Mouse (Mus musculus): ENCODE data around the gene Adra2b. TPM values are rescaled to one million over a fixed set of nuclear protein-coding genes. Genes with fewer than 3 reads are reported as not detected.

Adra2b gene
- polyA plus RNA-seq, 1 experiment from 2014 or later, result 2.0 TPM

- Histone ChIP-seq H3K27me3 (ENCODE audit: control insufficient read depth, insufficient read depth, low read length) (no peaks in the 10 kb centered on the region), H3K9me3 (ENCODE audit: control insufficient read depth, low read length) (no peaks in the 10 kb centered on the region), H3K4me3 (ENCODE audit: low read depth, low read length) (no peak overlapping the region), H3K9ac (ENCODE audit: low read length) (no peak overlapping the region), H3K4me1 (ENCODE audit: control insufficient read depth, insufficient read depth, low read length) (no peaks in the 10 kb centered on the region), H3K36me3 (ENCODE audit: control insufficient read depth, insufficient read depth, low read length) (no peaks in the 10 kb centered on the region), H3K4me2 (ENCODE audit: low read depth) (no peak overlapping the region), H3K27ac (ENCODE audit: low read depth, low read length) (no peak overlapping the region)
- ATAC-seq (ENCODE audit: insufficient read depth, low FRiP score, low TSS enrichment) (no peak), DNase-seq (ENCODE audit: low spot score) (no peak)
- 71% methylated on average over 2 of the region's 2 CpGs for WGBS
Observed at GRCm38 (mm10) chr2:127387521-127387920, 24.5 kb downstream of the Adra2b start.

DNA sequence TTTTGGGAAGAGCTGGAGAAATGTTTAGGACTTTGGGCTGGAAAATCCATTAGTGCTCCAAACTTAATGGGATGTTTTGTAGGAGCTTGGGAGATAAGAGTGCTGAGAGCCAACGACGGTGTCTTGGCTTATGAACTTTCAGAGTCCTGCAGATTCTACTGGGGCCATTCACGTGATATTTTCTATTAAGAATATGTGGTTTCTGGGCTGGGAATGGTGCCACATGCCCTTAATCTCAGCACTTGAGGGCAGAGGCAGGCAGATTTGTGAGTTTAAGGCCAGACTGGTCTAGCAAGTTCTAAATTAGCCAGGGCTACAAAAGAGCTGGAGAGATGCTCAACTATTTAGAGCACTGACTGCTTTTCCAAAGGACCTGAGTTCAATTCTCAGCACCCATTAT, 27.3 kb downstream of the Adra2b start:
- H3K9me3 ChIP-seq (ENCODE audit: control insufficient read depth, low read length), result no peaks in the 10 kb centered on the region

DNA sequence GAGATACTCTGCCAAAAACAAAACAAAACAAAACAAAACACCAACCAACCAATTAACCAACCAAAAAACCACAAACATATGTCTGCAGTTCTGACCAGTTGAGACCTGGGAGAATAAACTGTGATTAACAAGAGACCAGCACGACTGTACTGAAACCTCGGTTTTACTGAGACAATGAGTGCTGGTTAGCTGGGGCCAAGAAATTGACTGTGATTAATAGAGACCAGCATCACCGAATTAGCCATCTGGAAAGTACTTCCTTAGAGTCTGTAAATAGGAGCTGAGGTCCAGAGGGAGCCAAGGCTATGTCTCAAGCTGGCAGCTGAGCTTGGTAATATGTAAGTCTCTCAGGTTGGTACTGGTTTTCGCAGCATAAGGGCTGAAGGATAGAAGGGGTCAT, 27.8 kb downstream of the Adra2b start:
- no peak for ATAC-seq (ENCODE audit: insufficient read depth, low FRiP score, low TSS enrichment)
- WGBS, result 67% methylated on average over 4 of the region's 4 CpGs
- no peak overlapping the region for H3K27ac ChIP-seq (ENCODE audit: low read depth, low read length)

More for the DNA sequence above, 27.3 kb downstream of the Adra2b start:
- no peak overlapping the region for H3K4me3 ChIP-seq (ENCODE audit: low read depth, low read length)
- no peak for DNase-seq (ENCODE audit: low spot score)
- H3K9ac ChIP-seq (ENCODE audit: low read length), result no peak overlapping the region
- no peaks in the 10 kb centered on the region for H3K36me3 ChIP-seq (ENCODE audit: control insufficient read depth, insufficient read depth, low read length)
- H3K4me2 ChIP-seq (ENCODE audit: low read depth), result no peak overlapping the region
- no peak for ATAC-seq (ENCODE audit: insufficient read depth, low FRiP score, low TSS enrichment)
- no peaks in the 10 kb centered on the region for H3K4me1 ChIP-seq (ENCODE audit: control insufficient read depth, insufficient read depth, low read length)
- H3K27ac ChIP-seq (ENCODE audit: low read depth, low read length), result no peak overlapping the region
- H3K27me3 ChIP-seq (ENCODE audit: control insufficient read depth, insufficient read depth, low read length), result no peaks in the 10 kb centered on the region
- WGBS, result 72% methylated on average over 3 of the region's 3 CpGs

GRCm38 (mm10) chr2:127391323-127391722, 28.3 kb downstream of the Adra2b start:
- Histone ChIP-seq H3K4me3 (ENCODE audit: low read depth, low read length) (no peak overlapping the region), H3K27ac (ENCODE audit: low read depth, low read length) (no peak overlapping the region), H3K27me3 (ENCODE audit: control insufficient read depth, insufficient read depth, low read length) (no peaks in the 10 kb centered on the region), H3K4me2 (ENCODE audit: low read depth) (no peak overlapping the region), H3K9ac (ENCODE audit: low read length) (no peak overlapping the region), H3K4me1 (ENCODE audit: control insufficient read depth, insufficient read depth, low read length) (no peaks in the 10 kb centered on the region), H3K9me3 (ENCODE audit: control insufficient read depth, low read length) (no peaks in the 10 kb centered on the region), H3K36me3 (ENCODE audit: control insufficient read depth, insufficient read depth, low read length) (no peaks in the 10 kb centered on the region)
- WGBS, result 71% methylated on average over 3 of the region's 3 CpGs
- DNase-seq (ENCODE audit: low spot score) (no peak), ATAC-seq (ENCODE audit: insufficient read depth, low FRiP score, low TSS enrichment) (no peak)

More for the DNA sequence above, 27.8 kb downstream of the Adra2b start:
- H3K36me3 ChIP-seq (ENCODE audit: control insufficient read depth, insufficient read depth, low read length), result no peaks in the 10 kb centered on the region
- no peak overlapping the region for H3K9ac ChIP-seq (ENCODE audit: low read length)
- no peaks in the 10 kb centered on the region for H3K4me1 ChIP-seq (ENCODE audit: control insufficient read depth, insufficient read depth, low read length)
- no peak for DNase-seq (ENCODE audit: low spot score)
- H3K27me3 ChIP-seq (ENCODE audit: control insufficient read depth, insufficient read depth, low read length), result no peaks in the 10 kb centered on the region
- H3K9me3 ChIP-seq (ENCODE audit: control insufficient read depth, low read length), result no peaks in the 10 kb centered on the region
- no peak overlapping the region for H3K4me3 ChIP-seq (ENCODE audit: low read depth, low read length)
- no peak overlapping the region for H3K4me2 ChIP-seq (ENCODE audit: low read depth)

DNA sequence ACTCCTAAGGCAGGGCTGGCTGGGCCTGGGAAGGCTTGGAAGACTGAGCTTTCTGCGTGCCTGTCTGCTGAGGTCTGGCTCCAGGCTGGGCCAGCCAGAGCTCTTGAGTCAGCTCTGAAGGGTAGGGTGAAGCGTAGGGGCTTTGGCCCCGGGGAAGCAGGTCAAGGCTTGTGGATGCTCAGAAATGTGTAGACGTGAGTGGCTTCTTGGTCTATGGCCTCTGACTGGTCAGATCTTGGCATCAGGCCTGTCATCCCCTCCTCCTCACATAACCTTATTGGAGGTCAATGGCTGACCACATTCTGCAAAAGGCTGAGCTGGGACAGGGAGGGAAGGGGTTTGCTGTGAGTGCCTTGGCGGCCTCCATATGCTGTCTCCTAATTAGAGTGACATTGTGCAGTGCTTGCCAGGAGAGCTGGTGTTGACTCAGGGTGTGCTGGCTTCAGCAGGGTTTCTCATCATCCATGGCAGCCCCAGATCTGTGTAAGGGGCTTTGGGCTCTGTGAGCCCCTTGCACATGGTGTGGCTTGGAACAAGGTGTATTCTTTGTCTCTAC, 31.7 kb downstream of the Adra2b start:
- Histone ChIP-seq H3K4me3 (ENCODE audit: low read depth, low read length) (no peak overlapping the region), H3K27me3 (ENCODE audit: control insufficient read depth, insufficient read depth, low read length) (no peaks in the 10 kb centered on the region), H3K36me3 (ENCODE audit: control insufficient read depth, insufficient read depth, low read length) (no peaks in the 10 kb centered on the region), H3K4me2 (ENCODE audit: low read depth) (no peak overlapping the region), H3K4me1 (ENCODE audit: control insufficient read depth, insufficient read depth, low read length) (no peaks in the 10 kb centered on the region), H3K9ac (ENCODE audit: low read length) (no peak overlapping the region), H3K9me3 (ENCODE audit: control insufficient read depth, low read length) (no peaks in the 10 kb centered on the region), H3K27ac (ENCODE audit: low read depth, low read length) (no peak overlapping the region)
- 87% methylated on average over 5 of the region's 5 CpGs for WGBS
- DNase-seq (ENCODE audit: low spot score), result no peak
- no peak for ATAC-seq (ENCODE audit: insufficient read depth, low FRiP score, low TSS enrichment)

GRCm38 (mm10) chr2:127398738-127399137, 35.7 kb downstream of the Adra2b start:
- H3K27ac ChIP-seq (ENCODE audit: low read depth, low read length), result no peak overlapping the region
- DNase-seq (ENCODE audit: low spot score) (no peak), ATAC-seq (ENCODE audit: insufficient read depth, low FRiP score, low TSS enrichment) (no peak)
- H3K9me3 ChIP-seq (ENCODE audit: control insufficient read depth, low read length), result no peaks in the 10 kb centered on the region
- H3K4me1 ChIP-seq (ENCODE audit: control insufficient read depth, insufficient read depth, low read length), result no peaks in the 10 kb centered on the region
- 88% methylated on average over 7 of the region's 7 CpGs for WGBS
- no peak overlapping the region for H3K4me2 ChIP-seq (ENCODE audit: low read depth)
- no peaks in the 10 kb centered on the region for H3K36me3 ChIP-seq (ENCODE audit: control insufficient read depth, insufficient read depth, low read length)
- no peaks in the 10 kb centered on the region for H3K27me3 ChIP-seq (ENCODE audit: control insufficient read depth, insufficient read depth, low read length)
- H3K9ac ChIP-seq (ENCODE audit: low read length), result no peak overlapping the region
- no peak overlapping the region for H3K4me3 ChIP-seq (ENCODE audit: low read depth, low read length)

- no peak for ATAC-seq (ENCODE audit: insufficient read depth, low FRiP score, low TSS enrichment)
- 91% methylated on average over 6 of the region's 6 CpGs for WGBS
- Histone ChIP-seq H3K36me3 (ENCODE audit: control insufficient read depth, insufficient read depth, low read length) (no peaks in the 10 kb centered on the region), H3K4me2 (ENCODE audit: low read depth) (no peak overlapping the region), H3K4me3 (ENCODE audit: low read depth, low read length) (no peak overlapping the region), H3K9me3 (ENCODE audit: control insufficient read depth, low read length) (no peaks in the 10 kb centered on the region), H3K4me1 (ENCODE audit: control insufficient read depth, insufficient read depth, low read length) (no peaks in the 10 kb centered on the region), H3K27me3 (ENCODE audit: control insufficient read depth, insufficient read depth, low read length) (no peaks in the 10 kb centered on the region), H3K9ac (ENCODE audit: low read length) (no peak overlapping the region), H3K27ac (ENCODE audit: low read depth, low read length) (no peak overlapping the region)
- no peak for DNase-seq (ENCODE audit: low spot score)
Observed at GRCm38 (mm10) chr2:127411126-127411525, 48.1 kb downstream of the Adra2b start.

- Histone ChIP-seq H3K27ac (ENCODE audit: low read depth, low read length) (no peak overlapping the region), H3K9ac (ENCODE audit: low read length) (no peak overlapping the region), H3K27me3 (ENCODE audit: control insufficient read depth, insufficient read depth, low read length) (no peaks in the 10 kb centered on the region), H3K36me3 (ENCODE audit: control insufficient read depth, insufficient read depth, low read length) (no peaks in the 10 kb centered on the region), H3K4me3 (ENCODE audit: low read depth, low read length) (no peak overlapping the region), H3K9me3 (ENCODE audit: control insufficient read depth, low read length) (no peaks in the 10 kb centered on the region), H3K4me2 (ENCODE audit: low read depth) (no peak overlapping the region), H3K4me1 (ENCODE audit: control insufficient read depth, insufficient read depth, low read length) (no peaks in the 10 kb centered on the region)
- no peak for ATAC-seq (ENCODE audit: insufficient read depth, low FRiP score, low TSS enrichment)
- 74% methylated on average over 10 of the region's 10 CpGs for WGBS
- DNase-seq (ENCODE audit: low spot score), result no peak
Observed at GRCm38 (mm10) chr2:127415806-127416205, 52.8 kb downstream of the Adra2b start.

DNA sequence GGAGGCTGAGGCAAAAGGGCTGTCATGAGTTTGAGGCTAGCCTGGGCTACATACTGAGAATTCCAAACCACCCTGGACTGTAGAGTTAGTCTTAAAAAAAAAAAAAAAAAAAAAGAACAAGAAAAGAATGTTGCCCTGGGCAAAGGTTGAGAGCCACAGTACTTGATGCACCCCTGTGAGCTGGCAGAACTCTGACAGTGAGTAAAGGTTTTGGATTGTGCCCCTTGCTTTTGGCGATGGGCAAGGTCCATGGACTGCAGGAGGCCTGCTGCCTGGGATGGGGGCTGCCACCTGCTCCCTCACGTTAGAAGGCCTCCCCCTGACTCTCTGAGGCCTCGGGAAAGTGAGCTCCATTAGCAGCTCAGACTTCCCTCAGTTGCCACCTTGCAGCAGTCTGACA, 53.7 kb downstream of the Adra2b start:
- no peaks in the 10 kb centered on the region for H3K4me1 ChIP-seq (ENCODE audit: control insufficient read depth, insufficient read depth, low read length)
- no peaks in the 10 kb centered on the region for H3K9me3 ChIP-seq (ENCODE audit: control insufficient read depth, low read length)
- DNase-seq (ENCODE audit: low spot score) (no peak), ATAC-seq (ENCODE audit: insufficient read depth, low FRiP score, low TSS enrichment) (no peak)
- WGBS, result 52% methylated on average over 3 of the region's 3 CpGs
- H3K27ac ChIP-seq (ENCODE audit: low read depth, low read length), result no peak overlapping the region
- H3K4me3 ChIP-seq (ENCODE audit: low read depth, low read length), result no peak overlapping the region
- H3K36me3 ChIP-seq (ENCODE audit: control insufficient read depth, insufficient read depth, low read length), result no peaks in the 10 kb centered on the region
- no peaks in the 10 kb centered on the region for H3K27me3 ChIP-seq (ENCODE audit: control insufficient read depth, insufficient read depth, low read length)
- no peak overlapping the region for H3K4me2 ChIP-seq (ENCODE audit: low read depth)
- H3K9ac ChIP-seq (ENCODE audit: low read length), result no peak overlapping the region
